Mouse (Mus musculus): ENCODE data around the gene Aldh1a3. TPM values are rescaled to one million over a fixed set of nuclear protein-coding genes. Genes with fewer than 3 reads are reported as not detected.

The Aldh1a3 gene
- polyA plus RNA-seq, 1 experiment = 2.0 TPM

DNA sequence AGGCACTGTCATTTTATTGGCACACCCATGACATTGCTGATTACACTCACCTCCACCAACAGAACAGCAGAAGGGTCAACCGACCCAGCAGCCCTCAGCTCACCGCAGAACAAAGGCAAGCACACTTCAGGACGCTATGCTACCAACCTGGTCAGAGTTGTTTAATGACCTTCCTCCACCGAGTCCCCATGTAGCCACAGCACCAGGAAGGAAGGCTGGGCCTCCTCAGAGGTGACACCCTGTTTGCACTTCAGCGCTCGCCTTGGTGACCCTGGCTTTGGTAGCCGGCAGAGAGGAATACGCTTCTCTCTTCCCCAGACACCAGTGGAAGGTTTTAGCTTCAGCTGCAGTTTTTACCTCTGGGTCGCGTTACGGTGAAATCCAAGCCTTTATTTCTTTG lies 77.6 kb downstream of the Aldh1a3 start:
- Histone ChIP-seq H3K36me3 (ENCODE audit: control insufficient read depth, insufficient read depth, low read length, poor library complexity, severe bottlenecking) (no peaks in the 10 kb centered on the region), H3K9ac (ENCODE audit: low read depth, poor library complexity, severe bottlenecking) (no peak overlapping the region), H3K4me3 (ENCODE audit: low read depth, low read length) (no peak overlapping the region), H3K4me1 (ENCODE audit: control insufficient read depth, insufficient read depth, low read length) (no peaks in the 10 kb centered on the region), H3K27ac (ENCODE audit: insufficient read depth, low read length) (no peak overlapping the region), H3K27me3 (ENCODE audit: control insufficient read depth, insufficient read depth, low read length, poor library complexity, severe bottlenecking) (no peaks in the 10 kb centered on the region), H3K9me3 (replicated peaks; ENCODE audit: control insufficient read depth, insufficient read depth, low read length, poor library complexity, severe bottlenecking) (no peaks in the 10 kb centered on the region)
- TF ChIP-seq EP300 (IDR thresholded peaks at IDR 0.05; ENCODE audit: insufficient read depth, low read depth, low read length) = no peak
- no peak for TF ChIP-seq CTCF (IDR thresholded peaks at IDR 0.05; ENCODE audit: low read depth, low read length)
- TF ChIP-seq POLR2A (IDR thresholded peaks at IDR 0.05; ENCODE audit: insufficient read depth, low read length) = no peak

DNA sequence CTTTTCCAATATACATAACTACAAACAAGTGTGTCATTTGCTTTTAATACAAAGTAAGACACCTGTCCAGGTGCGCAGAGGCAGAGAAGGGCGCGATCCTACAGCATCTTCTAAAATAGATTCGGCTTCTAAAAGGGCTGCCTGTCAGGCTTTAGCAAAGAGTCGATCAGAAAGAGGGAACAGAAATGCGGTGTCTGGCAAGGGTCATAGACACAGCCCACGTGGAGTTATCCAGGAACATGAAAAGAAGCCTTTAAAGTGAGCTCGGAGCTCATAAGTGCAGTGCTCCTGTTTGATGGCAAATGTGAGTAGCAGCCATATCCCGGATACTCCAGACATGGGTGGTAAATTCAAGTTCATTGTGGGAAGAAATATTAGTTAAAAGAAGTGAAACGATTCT lies 78.7 kb downstream of the Aldh1a3 start:
- no peaks in the 10 kb centered on the region for H3K27me3 ChIP-seq (ENCODE audit: control insufficient read depth, insufficient read depth, low read length, poor library complexity, severe bottlenecking)
- H3K27ac ChIP-seq (ENCODE audit: insufficient read depth, low read length) = no peak overlapping the region
- no peaks in the 10 kb centered on the region for H3K9me3 ChIP-seq (replicated peaks; ENCODE audit: control insufficient read depth, insufficient read depth, low read length, poor library complexity, severe bottlenecking)
- no peaks in the 10 kb centered on the region for H3K4me1 ChIP-seq (ENCODE audit: control insufficient read depth, insufficient read depth, low read length)
- no peak overlapping the region for H3K4me3 ChIP-seq (ENCODE audit: low read depth, low read length)
- H3K9ac ChIP-seq (ENCODE audit: low read depth, poor library complexity, severe bottlenecking) = no peak overlapping the region
- TF ChIP-seq EP300 (IDR thresholded peaks at IDR 0.05; ENCODE audit: insufficient read depth, low read depth, low read length) (no peak), CTCF (IDR thresholded peaks at IDR 0.05; ENCODE audit: low read depth, low read length) (no peak), POLR2A (IDR thresholded peaks at IDR 0.05; ENCODE audit: insufficient read depth, low read length) (no peak)
- H3K36me3 ChIP-seq (ENCODE audit: control insufficient read depth, insufficient read depth, low read length, poor library complexity, severe bottlenecking) = no peaks in the 10 kb centered on the region

DNA sequence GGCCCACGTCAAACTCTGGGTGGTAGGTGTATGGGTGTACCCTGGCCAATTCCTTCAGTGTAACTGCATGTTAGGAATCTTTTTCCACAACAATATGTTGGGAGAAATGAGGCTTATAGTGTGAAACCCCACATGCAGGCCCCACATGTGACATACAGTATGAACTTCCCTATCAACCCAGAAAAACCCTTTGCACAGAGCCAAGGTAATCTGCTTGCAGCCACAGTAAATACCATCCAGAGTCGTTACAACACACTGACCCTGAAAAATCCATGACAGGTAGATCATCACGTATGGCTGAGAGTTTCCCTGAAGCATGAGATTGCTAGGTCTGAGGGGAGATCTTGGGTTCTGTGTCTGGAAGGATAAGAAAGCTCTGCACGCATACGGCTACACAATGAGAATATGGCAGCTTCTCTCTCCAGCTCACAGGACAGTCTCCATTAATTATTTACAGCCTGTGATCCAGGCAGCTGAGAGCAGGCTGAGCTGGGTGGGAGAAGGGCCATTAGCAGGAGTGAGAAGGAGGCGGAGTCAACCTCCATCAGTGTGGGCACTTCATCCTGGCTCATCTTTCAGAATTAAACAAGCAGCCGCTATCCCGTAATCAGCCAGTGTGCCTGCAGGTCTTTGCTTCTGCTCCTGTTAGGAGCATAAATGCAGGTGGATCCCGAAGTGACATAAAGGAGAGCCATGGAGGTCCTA lies 80.2 kb downstream of the Aldh1a3 start:
- no peak for TF ChIP-seq POLR2A (IDR thresholded peaks at IDR 0.05; ENCODE audit: insufficient read depth, low read length)
- TF ChIP-seq EP300 (IDR thresholded peaks at IDR 0.05; ENCODE audit: insufficient read depth, low read depth, low read length) = no peak
- TF ChIP-seq CTCF (IDR thresholded peaks at IDR 0.05; ENCODE audit: low read depth, low read length) = no peak
- H3K27me3 ChIP-seq (ENCODE audit: control insufficient read depth, insufficient read depth, low read length, poor library complexity, severe bottlenecking) = no peaks in the 10 kb centered on the region
- H3K9ac ChIP-seq (ENCODE audit: low read depth, poor library complexity, severe bottlenecking) = no peak overlapping the region
- no peaks in the 10 kb centered on the region for H3K36me3 ChIP-seq (ENCODE audit: control insufficient read depth, insufficient read depth, low read length, poor library complexity, severe bottlenecking)
- no peak overlapping the region for H3K4me3 ChIP-seq (ENCODE audit: low read depth, low read length)
- H3K9me3 ChIP-seq (replicated peaks; ENCODE audit: control insufficient read depth, insufficient read depth, low read length, poor library complexity, severe bottlenecking) = no peaks in the 10 kb centered on the region
- no peak overlapping the region for H3K27ac ChIP-seq (ENCODE audit: insufficient read depth, low read length)
- no peaks in the 10 kb centered on the region for H3K4me1 ChIP-seq (ENCODE audit: control insufficient read depth, insufficient read depth, low read length)

DNA sequence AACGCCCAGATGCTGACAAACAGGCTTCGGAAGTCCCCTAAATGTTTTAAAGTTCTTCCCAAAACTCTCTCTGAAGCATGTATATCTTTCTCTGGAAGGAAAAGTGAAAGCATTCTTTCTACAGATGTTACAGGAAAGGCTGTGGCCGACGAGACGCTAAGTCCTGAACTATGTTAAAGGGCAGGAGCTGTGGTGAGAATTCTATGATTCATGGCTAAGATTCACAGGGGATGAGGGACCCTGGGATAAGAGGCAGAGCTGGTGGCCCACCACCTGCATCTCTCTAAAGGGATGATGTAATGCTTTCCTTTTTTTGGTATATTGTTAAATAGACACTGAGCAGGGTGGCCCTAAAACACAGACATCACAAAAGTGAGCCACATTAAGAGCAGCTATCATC lies 84.0 kb downstream of the Aldh1a3 start:
- Histone ChIP-seq H3K9ac (ENCODE audit: low read depth, poor library complexity, severe bottlenecking) (no peak overlapping the region), H3K27ac (ENCODE audit: insufficient read depth, low read length) (no peak overlapping the region), H3K4me1 (ENCODE audit: control insufficient read depth, insufficient read depth, low read length) (no peaks in the 10 kb centered on the region), H3K4me3 (ENCODE audit: low read depth, low read length) (no peak overlapping the region), H3K36me3 (ENCODE audit: control insufficient read depth, insufficient read depth, low read length, poor library complexity, severe bottlenecking) (no peaks in the 10 kb centered on the region), H3K27me3 (ENCODE audit: control insufficient read depth, insufficient read depth, low read length, poor library complexity, severe bottlenecking) (no peaks in the 10 kb centered on the region), H3K9me3 (replicated peaks; ENCODE audit: control insufficient read depth, insufficient read depth, low read length, poor library complexity, severe bottlenecking) (no peaks in the 10 kb centered on the region)
- TF ChIP-seq EP300 (IDR thresholded peaks at IDR 0.05; ENCODE audit: insufficient read depth, low read depth, low read length) (no peak), POLR2A (IDR thresholded peaks at IDR 0.05; ENCODE audit: insufficient read depth, low read length) (no peak), CTCF (IDR thresholded peaks at IDR 0.05; ENCODE audit: low read depth, low read length) (no peak)

DNA sequence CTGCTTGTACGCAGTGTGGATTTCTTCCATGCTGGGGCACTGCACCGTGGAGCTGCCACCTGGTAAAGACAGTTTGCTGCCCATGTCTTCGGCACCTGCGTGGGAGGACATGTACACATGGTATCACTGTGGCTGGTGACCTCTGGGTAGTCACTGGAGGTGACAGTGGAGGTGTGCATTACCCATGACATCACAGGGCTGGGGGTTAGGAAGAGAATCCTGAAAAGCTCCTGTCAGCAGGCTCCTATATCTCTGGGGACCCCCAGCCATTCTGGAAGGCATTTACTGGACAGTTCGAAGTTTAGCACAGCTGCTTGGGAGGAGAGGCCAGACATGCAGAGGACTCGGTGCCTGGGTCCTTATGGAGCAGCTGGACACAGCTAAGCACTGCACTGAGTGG lies 84.5 kb downstream of the Aldh1a3 start:
- no peak for TF ChIP-seq EP300 (IDR thresholded peaks at IDR 0.05; ENCODE audit: insufficient read depth, low read depth, low read length)
- TF ChIP-seq CTCF (IDR thresholded peaks at IDR 0.05; ENCODE audit: low read depth, low read length) = no peak
- TF ChIP-seq POLR2A (IDR thresholded peaks at IDR 0.05; ENCODE audit: insufficient read depth, low read length) = no peak
- no peaks in the 10 kb centered on the region for H3K36me3 ChIP-seq (ENCODE audit: control insufficient read depth, insufficient read depth, low read length, poor library complexity, severe bottlenecking)

DNA sequence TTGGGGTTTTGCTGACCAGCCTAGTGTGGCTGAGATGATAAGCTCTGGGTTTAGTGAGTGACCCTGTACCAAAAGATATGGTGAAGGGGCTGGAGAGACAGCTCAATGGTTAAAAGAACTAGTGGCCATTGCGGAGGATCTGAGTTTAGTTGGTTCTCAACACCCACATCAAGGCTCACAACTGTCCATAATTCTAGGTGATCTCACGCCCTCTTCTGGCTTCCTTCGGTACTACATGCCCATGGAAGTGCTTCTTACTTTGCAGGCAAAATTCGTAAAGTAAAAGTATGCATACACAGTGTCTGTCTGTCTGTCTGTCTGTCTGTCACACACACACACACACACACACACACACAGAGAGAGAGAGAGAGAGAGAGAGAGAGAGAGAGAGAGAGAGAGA lies 85.0 kb downstream of the Aldh1a3 start:
- Histone ChIP-seq H3K27ac (ENCODE audit: insufficient read depth, low read length) (no peak overlapping the region), H3K4me3 (ENCODE audit: low read depth, low read length) (no peak overlapping the region), H3K9me3 (replicated peaks; ENCODE audit: control insufficient read depth, insufficient read depth, low read length, poor library complexity, severe bottlenecking) (no peaks in the 10 kb centered on the region), H3K27me3 (ENCODE audit: control insufficient read depth, insufficient read depth, low read length, poor library complexity, severe bottlenecking) (no peaks in the 10 kb centered on the region), H3K9ac (ENCODE audit: low read depth, poor library complexity, severe bottlenecking) (no peak overlapping the region), H3K4me1 (ENCODE audit: control insufficient read depth, insufficient read depth, low read length) (no peaks in the 10 kb centered on the region), H3K36me3 (ENCODE audit: control insufficient read depth, insufficient read depth, low read length, poor library complexity, severe bottlenecking) (no peaks in the 10 kb centered on the region)
- TF ChIP-seq CTCF (IDR thresholded peaks at IDR 0.05; ENCODE audit: low read depth, low read length) = no peak
- TF ChIP-seq EP300 (IDR thresholded peaks at IDR 0.05; ENCODE audit: insufficient read depth, low read depth, low read length) = no peak
- TF ChIP-seq POLR2A (IDR thresholded peaks at IDR 0.05; ENCODE audit: insufficient read depth, low read length) = no peak

More for the DNA sequence above, 84.5 kb downstream of the Aldh1a3 start:
- no peaks in the 10 kb centered on the region for H3K27me3 ChIP-seq (ENCODE audit: control insufficient read depth, insufficient read depth, low read length, poor library complexity, severe bottlenecking)
- H3K4me1 ChIP-seq (ENCODE audit: control insufficient read depth, insufficient read depth, low read length) = no peaks in the 10 kb centered on the region
- H3K9me3 ChIP-seq (replicated peaks; ENCODE audit: control insufficient read depth, insufficient read depth, low read length, poor library complexity, severe bottlenecking) = no peaks in the 10 kb centered on the region
- no peak overlapping the region for H3K9ac ChIP-seq (ENCODE audit: low read depth, poor library complexity, severe bottlenecking)
- H3K4me3 ChIP-seq (ENCODE audit: low read depth, low read length) = no peak overlapping the region
- H3K27ac ChIP-seq (ENCODE audit: insufficient read depth, low read length) = no peak overlapping the region

Other genes with a start within 250 kb of the Aldh1a3 start
- not detected in 2 replicates for gene Gm10974, start 61.6 kb downstream of the Aldh1a3 start, polyA plus RNA-seq (2011; ENCODE audit: insufficient read depth, insufficient read length, low read depth, missing spikeins)
- gene Lrrk1, start 39.2 kb downstream of the Aldh1a3 start, polyA plus RNA-seq (2011; ENCODE audit: insufficient read depth, insufficient read length, low read depth, missing spikeins) = 6.4 and 9.2 TPM in 2 replicates

Measured in ES-Bruce4 (cell line).